Mouse (Mus musculus) heart, adult 11 months (tissue): ENCODE data around the gene Gpn3.

Experiments
- DNase-seq: peaks from one replicate; pipeline ENCODE4 v3.0.0; 2022

Gpn3 gene

GRCm38 (mm10) chr5:122423083-122423482, 51.4 kb downstream of the Gpn3 start:
- no peak for DNase-seq

- no peak for DNase-seq
Measured at GRCm38 (mm10) chr5:122425550-122425949, 53.9 kb downstream of the Gpn3 start.

GRCm38 (mm10) chr5:122430036-122430775, 58.5 kb downstream of the Gpn3 start:
- DNase-seq = no peak

- no peak for DNase-seq
Measured at GRCm38 (mm10) chr5:122431221-122431620, 59.5 kb downstream of the Gpn3 start.
